In genomic region chr17:5941230-5942043, GRCm38 (mm10) we compare ENCODE assay signal across 8 mouse cellular contexts. TPM values are rescaled to one million over a fixed set of nuclear protein-coding genes. Genes with fewer than 3 reads are reported as not detected.
A peak's percentile ranks its signal among the peaks of the same experiment; 100 is the strongest.
DNase-seq lines count a peak whose midpoint lies in the region; ATAC-seq and TF ChIP-seq lines count a peak whose summit lies in the region.

Synj2 (plus strand) TSS chr17:5941280.

- peaks cover 15% of the 10 kb centered on the region for H3K4me1 ChIP-seq in embryonic facial prominence, embryonic 10.5 days
- peaks cover 23% of the 10 kb centered on the region for H3K4me1 ChIP-seq in heart, embryonic 10.5 days
- H3K4me1 ChIP-seq in kidney, embryonic 14.5 days (ENCODE audit: control insufficient read depth, insufficient read depth, low read length), result no peaks in the 10 kb centered on the region; the same call in 1 of the 2 replicates
- no peaks in the 10 kb centered on the region; the same call in 1 of the 2 replicates for H3K4me1 ChIP-seq in liver, embryonic 11.5 days (replicated peaks; ENCODE audit: control insufficient read depth, insufficient read depth, low read length)
- H3K4me1 ChIP-seq in midbrain, postnatal 0 days (ENCODE audit: insufficient read depth, low read length), result 0 out of 2 replicates have a peak, but pooled peaks cover 7% of the 10 kb centered on the region

- no peaks in the 10 kb centered on the region for H3K9me3 ChIP-seq in embryonic facial prominence, embryonic 10.5 days
- no peaks in the 10 kb centered on the region for H3K9me3 ChIP-seq in heart, embryonic 10.5 days
- no peaks in the 10 kb centered on the region for H3K9me3 ChIP-seq in kidney, embryonic 14.5 days (ENCODE audit: control insufficient read depth, low read length)
- no peaks in the 10 kb centered on the region for H3K9me3 ChIP-seq in liver, embryonic 11.5 days (ENCODE audit: control insufficient read depth, low read length)
- H3K9me3 ChIP-seq in midbrain, postnatal 0 days (ENCODE audit: low read length), result no peaks in the 10 kb centered on the region

- no peak for TF ChIP-seq CTCF in midbrain, postnatal 0 days (IDR thresholded peaks at IDR 0.05)

- H3K27me3 ChIP-seq in embryonic facial prominence, embryonic 10.5 days (replicated peaks; ENCODE audit: low read depth, poor library complexity, severe bottlenecking), result peaks cover 63% of the 10 kb centered on the region
- H3K27me3 ChIP-seq in heart, embryonic 10.5 days (ENCODE audit: insufficient read depth, poor library complexity, severe bottlenecking), result peaks cover 50% of the 10 kb centered on the region
- H3K27me3 ChIP-seq in kidney, embryonic 14.5 days (ENCODE audit: control insufficient read depth, insufficient read depth, low read length), result no peaks in the 10 kb centered on the region
- H3K27me3 ChIP-seq in liver, embryonic 11.5 days (replicated peaks; ENCODE audit: control insufficient read depth, insufficient read depth, low read length), result peaks cover 19% of the 10 kb centered on the region
- H3K27me3 ChIP-seq in midbrain, postnatal 0 days (ENCODE audit: insufficient read depth, low read length), result peaks cover 14% of the 10 kb centered on the region; the same call in 1 of the 2 replicates

- H3K27ac ChIP-seq in embryonic facial prominence, embryonic 10.5 days (replicated peaks), result peak within 1 kb of the TSS; percentile 84
- peak within 1 kb of the TSS; percentile 89 for H3K27ac ChIP-seq in heart, embryonic 10.5 days
- H3K27ac ChIP-seq in kidney, embryonic 14.5 days (ENCODE audit: low read depth, low read length), result no peak within 1 kb of the TSS; the same call in 1 of the 2 replicates
- H3K27ac ChIP-seq in liver, embryonic 11.5 days (ENCODE audit: low read depth, low read length), result peak within 1 kb of the TSS; percentile 43; the same call in 1 of the 2 replicates
- H3K27ac ChIP-seq in midbrain, postnatal 0 days (ENCODE audit: low read depth, low read length), result no peak within 1 kb of the TSS

- no peaks in the 10 kb centered on the region for H3K36me3 ChIP-seq in embryonic facial prominence, embryonic 10.5 days (replicated peaks)
- no peaks in the 10 kb centered on the region for H3K36me3 ChIP-seq in heart, embryonic 10.5 days
- no peaks in the 10 kb centered on the region for H3K36me3 ChIP-seq in kidney, embryonic 14.5 days (ENCODE audit: control insufficient read depth, insufficient read depth, low read length)
- no peaks in the 10 kb centered on the region for H3K36me3 ChIP-seq in liver, embryonic 11.5 days (ENCODE audit: control insufficient read depth, insufficient read depth, low read length)
- no peaks in the 10 kb centered on the region for H3K36me3 ChIP-seq in midbrain, postnatal 0 days (ENCODE audit: insufficient read depth, low read length)

- H3K9ac ChIP-seq in kidney, embryonic 14.5 days (ENCODE audit: low read depth, low read length), result peak within 1 kb of the TSS; percentile 63
- peak within 1 kb of the TSS; percentile 73 for H3K9ac ChIP-seq in liver, embryonic 11.5 days (ENCODE audit: low read depth, low read length)
- H3K9ac ChIP-seq in midbrain, postnatal 0 days (replicated peaks; ENCODE audit: low read length, poor library complexity, severe bottlenecking), result peak within 1 kb of the TSS; percentile 39

- under 1% methylated on average over 50 of the region's 52 CpGs for WGBS in embryonic facial prominence, embryonic 10.5 days
- under 1% methylated on average over 46 of the region's 52 CpGs for WGBS in heart, embryonic 10.5 days
- WGBS in kidney, embryonic 14.5 days, result under 1% methylated on average over 43 of the region's 52 CpGs
- WGBS in liver, embryonic 11.5 days, result under 1% methylated on average over 48 of the region's 52 CpGs
- WGBS in midbrain, postnatal 0 days, result 2% methylated on average over 36 of the region's 52 CpGs

- peak; percentile 55 for DNase-seq in 3T3-L1 (ENCODE audit: low read depth, low spot score)
- DNase-seq in embryonic facial prominence, embryonic 10.5 days (ENCODE audit: low spot score), result peak; percentile 78
- DNase-seq in heart, embryonic 10.5 days (ENCODE audit: low spot score), result peak; percentile 80
- peak; percentile 68 for DNase-seq in liver, embryonic 11.5 days (ENCODE audit: low spot score)
- DNase-seq in midbrain, postnatal 0 days (ENCODE audit: low spot score), result peak; percentile 38
- peak; percentile 38 to 39 for DNase-seq in thymus, adult 18-20 months

- H3K4me3 ChIP-seq in embryonic facial prominence, embryonic 10.5 days, result peak within 1 kb of the TSS; percentile 70
- peak within 1 kb of the TSS; percentile 78 for H3K4me3 ChIP-seq in heart, embryonic 10.5 days
- H3K4me3 ChIP-seq in kidney, embryonic 14.5 days (ENCODE audit: low read length), result peak within 1 kb of the TSS; percentile 53
- H3K4me3 ChIP-seq in liver, embryonic 11.5 days (ENCODE audit: low read depth, low read length), result peak within 1 kb of the TSS; percentile 76
- peak within 1 kb of the TSS; percentile 50 for H3K4me3 ChIP-seq in midbrain, postnatal 0 days (ENCODE audit: low read depth, low read length)

- H3K4me2 ChIP-seq in kidney, embryonic 14.5 days (replicated peaks; ENCODE audit: low read depth, low read length), result peak within 1 kb of the TSS; percentile 68
- H3K4me2 ChIP-seq in liver, embryonic 11.5 days, result peak within 1 kb of the TSS; percentile 89
- H3K4me2 ChIP-seq in midbrain, postnatal 0 days (ENCODE audit: low read depth, low read length, poor library complexity, severe bottlenecking), result peak within 1 kb of the TSS; percentile 84

- peak; percentile 60 for ATAC-seq in activated CD4-positive, CD25-positive, alpha-beta regulatory T cell, adult 4 months
- ATAC-seq in kidney, embryonic 14.5 days (ENCODE audit: low FRiP score, low TSS enrichment), result peak; percentile 69
- peak; percentile 69 for ATAC-seq in liver, embryonic 11.5 days (replicated peaks; ENCODE audit: low FRiP score)
- peak; percentile 56; the same call in 1 of the 2 replicates for ATAC-seq in midbrain, postnatal 0 days (ENCODE audit: low FRiP score)

RNA-seq across cellular contexts. Expression of gene Synj2, which starts in this region (rescaled TPM):
- 10 to 100 TPM; 12.6 to 13.3 TPM for polyA plus RNA-seq in activated CD4-positive, CD25-positive, alpha-beta regulatory T cell, adult 4 months (2017; shearing (Covaris generic))
- 1.4 and 1.8 TPM in 2 replicates for polyA plus RNA-seq in embryonic facial prominence, embryonic 10.5 days (2016; fragmentation: Nextera tagmentation; extraction: Ambion mirVana)
- polyA plus RNA-seq in heart, embryonic 10.5 days (2016; fragmentation: Nextera tagmentation; extraction: Ambion mirVana), result 3.4 and 3.8 TPM in 2 replicates
- 2.9 and 4.3 TPM in 2 replicates for polyA plus RNA-seq in kidney, embryonic 14.5 days (2014; fragmentation: Nextera tagmentation; extraction: Ambion mirVana)
- 2.2 TPM in 2 replicates for polyA plus RNA-seq in liver, embryonic 11.5 days (2014; fragmentation: Nextera tagmentation; extraction: Ambion mirVana)
- 3.1 and 4.0 TPM in 2 replicates for total RNA-seq in midbrain, postnatal 0 days (2014; rRNA removed)
- 1.8 and 2.3 TPM in 2 replicates for polyA plus RNA-seq in midbrain, postnatal 0 days (2015; fragmentation: Nextera tagmentation; extraction: Ambion mirVana)

Comparison
In these comparisons a context has a peak if more than half of its experiments do, and no peak if none do; other contexts are left out.
1. H3K27ac ChIP-seq: peak in embryonic facial prominence, embryonic 10.5 days (single experiment), heart, embryonic 10.5 days (single experiment) and liver, embryonic 11.5 days (single experiment); none in kidney, embryonic 14.5 days (single experiment) and midbrain, postnatal 0 days (single experiment).
2. Peak in every context shown above with its lines, with median percentiles within 50 percentile points of each other: DNase-seq, ATAC-seq, H3K4me3 ChIP-seq, H3K4me2 ChIP-seq and H3K9ac ChIP-seq.